Mouse (Mus musculus) liver, embryonic 15.5 days (tissue): Measurements from ENCODE around the gene Copz2. TPM values are rescaled to one million over a fixed set of nuclear protein-coding genes. Genes with fewer than 3 reads are reported as not detected.

Source experiments
- ATAC-seq: fragments of 200-750 bp; cut with Nextera tagmentation; 2 replicates; pipeline ENCODE4 v1.8.0; 2017; ENCODE audit warnings: moderate number of reproducible peaks, mild to moderate bottlenecking, moderate library complexity; ENCODE audit not compliant: insufficient read depth
- H3K27ac ChIP-seq: fragments of 300-500 bp; sonication (generic); replicated peaks from 2 replicates; pipeline ENCODE4 v1.5.1; 2015; ENCODE audit warnings: mild to moderate bottlenecking, inconsistent platforms
- H3K27me3 ChIP-seq: fragments of 300-500 bp; sonication (generic); 2 replicates; pipeline ENCODE4 v1.6.1; 2015; ENCODE audit warnings: mild to moderate bottlenecking, inconsistent platforms
- H3K36me3 ChIP-seq: fragments of 300-500 bp; sonication (generic); replicated peaks from 2 replicates; pipeline ENCODE4 v1.6.1; 2015; ENCODE audit warnings: moderate library complexity, mild to moderate bottlenecking, inconsistent platforms
- H3K4me1 ChIP-seq: fragments of 300-500 bp; sonication (generic); replicated peaks from 2 replicates; pipeline ENCODE4 v1.6.1; 2015; ENCODE audit warnings: inconsistent platforms
- H3K4me2 ChIP-seq: fragments of 300-500 bp; sonication (generic); 2 replicates; pipeline ENCODE4 v1.6.1; 2015; ENCODE audit warnings: moderate library complexity, mild to moderate bottlenecking, inconsistent platforms
- H3K4me3 ChIP-seq: fragments of 300-500 bp; sonication (generic); replicated peaks from 2 replicates; pipeline ENCODE4 v1.5.1; 2015; ENCODE audit warnings: mild to moderate bottlenecking, inconsistent platforms
- H3K9ac ChIP-seq: fragments of 300-500 bp; sonication (generic); 2 replicates; pipeline ENCODE4 v1.6.1; 2015; ENCODE audit warnings: moderate library complexity, mild to moderate bottlenecking, inconsistent platforms
- H3K9me3 ChIP-seq: fragments of 300-500 bp; sonication (generic); replicated peaks from 2 replicates; pipeline ENCODE4 v1.6.1; 2016; ENCODE audit warnings: inconsistent platforms
- WGBS: fragments of 180-500 bp; shearing (Covaris S2); methylation state at CpG from one replicate; pipeline ENCODE4 v1.1.7; 2015; ENCODE audit warnings: mixed read lengths; ENCODE audit not compliant: insufficient replicate concordance; 5-methylcytosine and 5-hydroxymethylcytosine counted together
- polyA plus RNA-seq: library from polyadenylated mRNA; unstranded; fragments of >200 nt; fragmentation: Nextera tagmentation; extraction: Ambion mirVana; gene quantifications from 2 replicates; pipeline ENCODE4 v1.2.1, GENCODE M21; 2015

Gene Copz2
- polyA plus RNA-seq, 1 experiment from 2014 or later: 21.1 TPM

GRCm38 (mm10) chr11:96818128-96818710 lies 31.5 kb upstream of the Copz2 start:
- H3K36me3 ChIP-seq: peaks cover 85% of the 10 kb centered on the region
- no peak overlapping the region for H3K4me2 ChIP-seq
- H3K27me3 ChIP-seq: no peaks in the 10 kb centered on the region
- WGBS: 80% methylated on average over 8 of the region's 8 CpGs
- H3K27ac ChIP-seq: no peak overlapping the region
- no peak overlapping the region for H3K4me3 ChIP-seq
- no peak for ATAC-seq
- H3K9me3 ChIP-seq: no peaks in the 10 kb centered on the region
- H3K9ac ChIP-seq: no peak overlapping the region
- H3K4me1 ChIP-seq: peaks cover 11% of the 10 kb centered on the region

- Histone ChIP-seq H3K27me3 (no peaks in the 10 kb centered on the region), H3K4me1 (peaks cover 49% of the 10 kb centered on the region), H3K36me3 (peaks cover 84% of the 10 kb centered on the region), H3K9ac (no peak overlapping the region), H3K4me3 (no peak overlapping the region), H3K9me3 (no peaks in the 10 kb centered on the region), H3K27ac (no peak overlapping the region), H3K4me2 (no peak overlapping the region)
- WGBS: 82% methylated on average over 10 of the region's 10 CpGs
- no peak for ATAC-seq
Measured at GRCm38 (mm10) chr11:96821956-96822355, 27.7 kb upstream of the Copz2 start.

GRCm38 (mm10) chr11:96822675-96823470 lies 26.8 kb upstream of the Copz2 start:
- ATAC-seq: 0 out of 2 replicates have a peak, but pooled peaks have one; percentile 5
- peaks cover 84% of the 10 kb centered on the region for H3K36me3 ChIP-seq
- H3K4me1 ChIP-seq: peaks cover 58% of the 10 kb centered on the region
- no peaks in the 10 kb centered on the region for H3K9me3 ChIP-seq
- peak overlapping the region; percentile 55 for H3K4me3 ChIP-seq
- no peak overlapping the region for H3K9ac ChIP-seq
- 45% methylated on average over 4 of the region's 4 CpGs for WGBS
- peak overlapping the region; percentile 42; the same call in 1 of the 2 replicates for H3K27ac ChIP-seq
- no peaks in the 10 kb centered on the region for H3K27me3 ChIP-seq
- H3K4me2 ChIP-seq: peak overlapping the region; percentile 82

GRCm38 (mm10) chr11:96823471-96823837 lies 26.2 kb upstream of the Copz2 start:
- Histone ChIP-seq H3K27me3 (no peaks in the 10 kb centered on the region), H3K27ac (0 out of 2 replicates have a peak overlapping the region, but pooled peaks have one; percentile 29), H3K4me2 (peak overlapping the region; percentile 82), H3K4me3 (peak overlapping the region; percentile 55), H3K4me1 (peaks cover 64% of the 10 kb centered on the region), H3K9me3 (no peaks in the 10 kb centered on the region), H3K36me3 (peaks cover 80% of the 10 kb centered on the region), H3K9ac (peak overlapping the region; percentile 21; the same call in 1 of the 2 replicates)
- WGBS: 28% methylated on average over 12 of the region's 13 CpGs
- peak; percentile 3; the same call in 1 of the 2 replicates for ATAC-seq

- Histone ChIP-seq H3K4me1 (peaks cover 68% of the 10 kb centered on the region), H3K36me3 (peaks cover 74% of the 10 kb centered on the region), H3K27ac (peak overlapping the region; percentile 45), H3K9ac (peak overlapping the region; percentile 21; the same call in 1 of the 2 replicates), H3K27me3 (no peaks in the 10 kb centered on the region), H3K9me3 (no peaks in the 10 kb centered on the region), H3K4me2 (peak overlapping the region; percentile 82), H3K4me3 (peak overlapping the region; percentile 55)
- ATAC-seq: peak; percentile 80
- 4% methylated on average over 26 of the region's 26 CpGs for WGBS
Measured at GRCm38 (mm10) chr11:96823880-96824782, 25.5 kb upstream of the Copz2 start.

GRCm38 (mm10) chr11:96824783-96825495 lies 24.7 kb upstream of the Copz2 start:
- Histone ChIP-seq H3K4me1 (peaks cover 68% of the 10 kb centered on the region), H3K4me2 (peak overlapping the region; percentile 82), H3K9me3 (no peaks in the 10 kb centered on the region), H3K27ac (peak overlapping the region; percentile 45), H3K36me3 (peaks cover 66% of the 10 kb centered on the region), H3K4me3 (no peak overlapping the region), H3K27me3 (no peaks in the 10 kb centered on the region), H3K9ac (no peak overlapping the region)
- no peak for ATAC-seq
- 52% methylated on average over 7 of the region's 7 CpGs for WGBS

- Histone ChIP-seq H3K27me3 (no peaks in the 10 kb centered on the region), H3K4me2 (peak overlapping the region; percentile 31), H3K4me3 (peak overlapping the region; percentile 9; the same call in 1 of the 2 replicates), H3K9ac (no peak overlapping the region), H3K36me3 (peaks cover 50% of the 10 kb centered on the region), H3K27ac (peak overlapping the region; percentile 24; the same call in 1 of the 2 replicates), H3K9me3 (no peaks in the 10 kb centered on the region), H3K4me1 (peaks cover 75% of the 10 kb centered on the region)
- WGBS: 81% methylated on average over 2 of the region's 2 CpGs
- ATAC-seq: no peak
Measured at GRCm38 (mm10) chr11:96826481-96826880, 23.2 kb upstream of the Copz2 start.

GRCm38 (mm10) chr11:96827062-96827581 lies 22.5 kb upstream of the Copz2 start:
- 85% methylated on average over 12 of the region's 12 CpGs for WGBS
- peak overlapping the region; percentile 31 for H3K4me2 ChIP-seq
- H3K36me3 ChIP-seq: peaks cover 44% of the 10 kb centered on the region
- ATAC-seq: no peak
- H3K9ac ChIP-seq: no peak overlapping the region
- H3K4me3 ChIP-seq: no peak overlapping the region
- peaks cover 75% of the 10 kb centered on the region for H3K4me1 ChIP-seq
- H3K27ac ChIP-seq: 0 out of 2 replicates have a peak overlapping the region, but pooled peaks have one; percentile 19
- no peaks in the 10 kb centered on the region for H3K27me3 ChIP-seq
- H3K9me3 ChIP-seq: no peaks in the 10 kb centered on the region

- Histone ChIP-seq H3K27me3 (no peaks in the 10 kb centered on the region), H3K9ac (0 out of 2 replicates have a peak overlapping the region, but pooled peaks have one; percentile 0), H3K36me3 (peaks cover 37% of the 10 kb centered on the region), H3K4me1 (peaks cover 67% of the 10 kb centered on the region), H3K27ac (peak overlapping the region; percentile 19; the same call in 1 of the 2 replicates), H3K4me3 (peak overlapping the region; percentile 96; the same call in 1 of the 2 replicates), H3K9me3 (no peaks in the 10 kb centered on the region), H3K4me2 (peak overlapping the region; percentile 89)
- no peak for ATAC-seq
- WGBS: 76% methylated on average over 9 of the region's 9 CpGs
Measured at GRCm38 (mm10) chr11:96827917-96828316, 21.8 kb upstream of the Copz2 start.

GRCm38 (mm10) chr11:96828881-96829280 lies 20.8 kb upstream of the Copz2 start:
- Histone ChIP-seq H3K27me3 (peaks cover 2% of the 10 kb centered on the region; the same call in 1 of the 2 replicates), H3K9ac (peak overlapping the region; percentile 94), H3K36me3 (peaks cover 32% of the 10 kb centered on the region), H3K4me3 (peak overlapping the region; percentile 96), H3K27ac (peak overlapping the region; percentile 99), H3K4me1 (peaks cover 57% of the 10 kb centered on the region), H3K4me2 (peak overlapping the region; percentile 89), H3K9me3 (no peaks in the 10 kb centered on the region)
- no peak for ATAC-seq
- 10% methylated on average over 10 of the region's 10 CpGs for WGBS
